Mouse (Mus musculus): Measurements from ENCODE around the gene Lrig1.

- no peak for TF ChIP-seq CTCF (conservative IDR thresholded peaks at IDR 0.05; ENCODE audit: low read length)
- TF ChIP-seq NANOG (IDR thresholded peaks at IDR 0.05; ENCODE audit: borderline replicate concordance, low read length): no peak
Observed at GRCm38 (mm10) chr6:94701071-94701470, 1.1 kb upstream of the Lrig1 start.
